Mouse (Mus musculus) induced T-regulatory cell, adult 2 months (primary cell): Measurements from ENCODE around the gene Rpl21.

Source experiments
- DNase-seq: peaks from one replicate; pipeline ENCODE4 v3.0.0-alpha.2; 2012; ENCODE audit warnings: low read depth

Rpl21 gene

DNA sequence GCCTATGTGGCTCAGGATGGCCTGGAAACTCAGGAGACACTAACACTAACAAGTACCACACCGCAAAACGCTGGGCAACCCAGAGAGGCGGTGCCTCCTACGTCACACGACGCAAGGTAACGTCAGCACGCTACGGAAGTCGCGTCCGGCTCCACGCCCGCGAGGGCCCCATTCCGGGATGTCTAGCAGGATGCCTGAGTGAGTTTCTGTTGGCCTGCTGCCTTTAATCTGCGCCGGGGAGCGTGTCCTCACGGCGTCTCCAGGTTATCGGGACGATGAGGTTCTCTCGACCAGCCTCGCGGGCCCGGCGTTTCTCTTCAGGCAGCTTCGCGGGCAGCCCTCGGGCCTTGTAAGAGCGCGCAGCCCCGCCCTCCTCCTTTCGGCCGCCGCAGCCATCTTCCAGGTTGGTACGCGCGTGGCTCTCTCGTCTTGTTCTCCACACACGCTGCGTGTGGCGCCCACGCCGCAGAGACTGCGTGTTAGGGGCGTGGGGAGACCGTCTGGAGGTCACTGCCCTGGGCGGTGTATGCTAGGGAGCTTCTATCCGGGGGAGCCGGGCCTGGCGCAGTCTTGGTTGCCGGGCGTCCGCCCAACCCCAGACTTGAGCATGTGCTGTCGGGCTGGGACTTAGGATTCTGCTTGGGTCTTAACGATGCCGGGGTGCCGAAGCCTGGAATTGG is at the start of gene Rpl21:
Gene Rpl21, plus strand, starts transcription at position 122 of the 680 bp plus-strand sequence.
- DNase-seq = peak; percentile 98

- DNase-seq = no peak
Measured at GRCm38 (mm10) chr5:146783300-146783699, 49.4 kb upstream of the Rpl21 start.

DNA sequence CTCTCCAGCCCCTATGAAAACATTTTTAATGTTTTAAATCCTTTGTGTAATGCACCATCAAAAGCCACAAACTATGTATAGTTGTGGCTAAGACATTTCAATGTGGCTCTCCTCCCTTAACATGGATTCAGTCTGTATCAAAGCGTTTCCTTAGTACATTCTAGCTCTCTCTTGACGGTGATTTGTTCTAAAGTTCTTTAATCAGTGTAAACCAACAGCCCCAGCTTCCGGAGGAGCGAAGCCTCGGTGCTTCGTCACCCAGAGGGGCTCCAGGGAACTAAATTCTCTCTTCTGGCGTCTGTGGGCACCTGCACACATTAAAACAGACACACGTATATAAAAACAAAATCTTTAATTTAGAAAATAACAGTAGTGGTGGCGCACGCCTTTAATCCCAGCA is 48.8 kb upstream of the Rpl21 start:
- no peak for DNase-seq

- no peak for DNase-seq
Measured at GRCm38 (mm10) chr5:146786123-146786522, 46.6 kb upstream of the Rpl21 start.

DNA sequence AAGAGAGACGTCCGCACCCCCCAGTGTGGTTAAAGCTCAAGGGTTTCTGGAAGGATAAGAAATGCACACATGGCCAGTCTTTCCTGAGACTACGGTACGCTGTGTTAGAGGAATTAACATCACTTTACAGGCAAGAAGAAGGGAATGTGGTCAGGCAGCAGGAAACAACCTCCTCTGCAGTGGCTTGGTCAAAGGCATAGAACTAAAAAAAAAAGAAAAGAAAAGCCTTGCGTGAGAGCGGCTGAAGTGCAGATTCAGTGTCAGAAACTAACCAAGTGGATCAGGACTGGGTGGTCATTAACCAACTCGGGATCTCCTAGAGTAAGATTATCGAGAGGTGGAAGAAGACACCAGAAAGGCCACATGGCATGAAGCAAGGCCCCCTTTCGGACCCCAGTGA is 43.3 kb upstream of the Rpl21 start:
- no peak for DNase-seq

GRCm38 (mm10) chr5:146790944-146791343 is 41.7 kb upstream of the Rpl21 start:
- no peak for DNase-seq

DNA sequence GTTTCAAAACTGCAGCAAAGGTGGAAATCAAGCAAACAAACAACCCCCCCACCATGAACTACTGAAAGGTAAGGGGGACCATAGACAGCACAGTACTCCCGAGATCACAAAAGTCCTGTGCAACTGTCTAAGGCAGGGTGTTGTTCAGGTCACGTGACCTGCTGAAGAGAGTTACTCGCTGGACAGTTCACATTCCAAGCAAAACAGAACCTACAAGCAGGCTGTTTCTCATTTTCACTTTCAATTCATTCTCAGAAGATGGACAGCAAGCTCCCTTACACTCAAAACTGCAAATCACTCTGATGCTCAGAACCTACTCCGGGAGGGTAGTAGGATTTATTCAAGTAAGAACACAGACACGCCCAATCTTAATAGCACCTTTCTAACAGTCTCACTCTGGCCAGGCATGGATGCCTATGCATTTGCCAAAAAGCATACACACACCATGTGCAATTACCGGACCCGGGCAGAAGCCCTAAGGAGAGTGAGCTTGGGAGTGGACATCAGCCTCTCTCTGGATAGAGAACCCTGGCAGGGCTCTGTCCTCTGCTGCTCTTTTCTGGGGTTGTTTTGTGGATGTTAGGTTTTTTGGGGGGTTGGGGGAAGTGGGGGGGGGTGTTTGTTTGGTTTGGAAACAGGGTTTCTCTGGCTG is 40.4 kb upstream of the Rpl21 start:
- DNase-seq = peak; percentile 31

GRCm38 (mm10) chr5:146793630-146794083 is 39.0 kb upstream of the Rpl21 start:
- no peak for DNase-seq

DNA sequence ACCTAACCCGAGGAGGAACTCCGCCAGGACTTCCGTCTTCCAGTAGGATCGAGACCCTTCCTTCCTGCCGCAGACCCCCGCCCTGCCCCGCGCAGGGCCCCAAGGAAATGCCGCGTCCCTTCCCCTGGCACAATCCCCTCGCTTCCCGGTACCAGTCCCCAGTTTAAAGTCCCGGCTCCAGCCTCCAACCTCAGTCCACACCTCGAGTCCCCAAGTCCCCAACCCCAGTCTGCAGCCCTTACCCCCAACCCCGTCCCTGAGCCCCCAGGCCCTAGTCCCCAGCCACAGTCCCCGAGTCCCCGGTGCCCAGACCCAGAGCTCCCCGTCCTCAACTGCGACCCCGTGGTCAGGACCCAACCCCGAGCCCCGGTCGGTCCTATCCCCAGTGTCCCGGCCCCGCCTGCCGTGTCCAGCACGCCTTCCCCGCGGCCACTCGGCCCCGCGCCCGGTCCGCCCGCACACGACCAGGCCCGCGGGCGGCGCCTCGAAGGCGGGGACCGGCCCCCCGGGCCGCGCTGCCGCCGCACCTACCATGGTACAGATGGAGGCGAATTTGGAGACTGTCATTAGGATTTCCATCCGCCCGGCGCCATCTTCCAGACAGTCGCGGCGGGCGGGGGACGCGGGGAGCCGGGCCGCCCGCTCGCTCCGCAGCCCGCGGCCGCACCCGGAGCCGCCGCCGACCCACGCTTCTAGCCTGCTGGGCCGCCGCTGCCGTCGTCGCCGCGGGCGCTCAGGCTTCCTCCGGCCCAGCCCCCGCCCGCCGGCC is 38.4 kb upstream of the Rpl21 start:
- DNase-seq = peak; percentile 60

GRCm38 (mm10) chr5:146794853-146795252 is 37.8 kb upstream of the Rpl21 start, which contains the start of gene Usp12:
Usp12 (minus strand) TSS chr5:146795006.
- peak; percentile 97 for DNase-seq

GRCm38 (mm10) chr5:146795728-146796127 is 37.0 kb upstream of the Rpl21 start:
- no peak for DNase-seq

GRCm38 (mm10) chr5:146798031-146798430 is 34.7 kb upstream of the Rpl21 start:
- no peak for DNase-seq

- DNase-seq = no peak
Measured at GRCm38 (mm10) chr5:146806004-146806430, 26.7 kb upstream of the Rpl21 start.

DNA sequence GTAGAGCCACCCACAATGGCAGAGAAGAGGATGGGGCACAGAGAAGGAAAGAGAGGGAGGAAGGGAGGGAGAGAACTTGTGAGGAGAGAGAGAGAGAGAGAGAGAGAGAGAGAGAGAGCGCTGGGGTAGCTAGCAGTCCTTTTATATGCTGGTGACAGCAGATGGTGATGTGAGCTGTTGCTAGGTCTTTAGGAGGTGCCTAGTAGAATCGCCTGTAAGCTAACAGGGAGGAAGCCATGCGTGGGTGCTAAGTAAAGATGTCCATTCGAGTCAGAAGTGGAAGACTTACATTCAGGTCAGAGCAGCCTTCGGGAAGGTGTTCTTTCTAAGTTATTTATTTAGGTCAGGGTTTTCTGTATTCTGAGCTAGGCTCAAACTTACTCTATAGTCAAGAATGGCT is 22.7 kb upstream of the Rpl21 start:
- DNase-seq = no peak

GRCm38 (mm10) chr5:146812866-146813265 is 19.8 kb upstream of the Rpl21 start:
- DNase-seq = no peak

- DNase-seq = peak; percentile 40
Measured at GRCm38 (mm10) chr5:146813421-146813820, 19.3 kb upstream of the Rpl21 start.

- no peak for DNase-seq
Measured at GRCm38 (mm10) chr5:146815394-146815793, 17.3 kb upstream of the Rpl21 start.

DNA sequence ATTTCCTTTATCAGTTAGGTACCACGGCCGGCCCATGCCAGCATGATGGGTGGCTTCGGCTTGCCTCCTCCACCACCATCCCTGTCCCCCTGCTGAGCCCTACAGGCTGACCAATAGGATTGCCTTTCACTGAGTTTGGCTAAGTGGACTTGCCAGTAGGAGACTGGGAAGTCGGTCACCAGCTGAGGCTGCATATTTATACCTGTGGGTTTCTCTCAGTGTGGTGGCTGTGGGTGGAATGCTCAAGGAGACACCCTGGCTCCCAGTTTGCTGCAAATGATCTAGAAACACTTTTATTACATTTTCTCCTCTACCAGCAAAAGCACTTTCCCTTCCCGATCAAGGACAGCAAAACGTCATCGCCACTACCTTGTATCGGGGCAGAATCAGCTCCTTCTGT is 15.1 kb upstream of the Rpl21 start:
- no peak for DNase-seq

- DNase-seq = no peak
Measured at GRCm38 (mm10) chr5:146818906-146819623, 13.6 kb upstream of the Rpl21 start.

GRCm38 (mm10) chr5:146823005-146823404 is 9.7 kb upstream of the Rpl21 start:
- DNase-seq = no peak

- DNase-seq = peak; percentile 86
Measured at GRCm38 (mm10) chr5:146829528-146829927, 3.2 kb upstream of the Rpl21 start.

DNA sequence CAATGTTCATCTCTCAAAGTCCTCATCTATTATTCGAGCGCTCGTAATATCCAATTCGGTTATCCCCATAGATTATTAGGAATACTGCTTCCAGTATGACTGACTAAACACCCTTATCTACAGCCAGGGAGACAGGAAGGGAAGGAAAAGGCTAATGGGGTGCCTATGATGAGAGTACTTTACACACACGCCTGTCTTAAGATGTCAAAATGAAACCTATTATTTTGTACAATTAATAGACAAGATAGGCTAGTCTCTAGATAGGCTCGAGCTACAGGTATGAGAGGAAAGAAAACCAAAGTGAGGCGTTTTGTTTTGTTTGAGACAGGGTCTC is 288 bp upstream of the Rpl21 start:
- no peak for DNase-seq
